Mouse (Mus musculus) C2C12 (cell line): Measurements from ENCODE around the gene Adipor2. TPM values are rescaled to one million over a fixed set of nuclear protein-coding genes. Genes with fewer than 3 reads are reported as not detected.

Experiments
- H3K27me3 ChIP-seq: one replicate; pipeline ENCODE4 v1.6.1; 2011; ENCODE audit not compliant: control insufficient read depth, insufficient read depth, insufficient read length
- H3K36me3 ChIP-seq: one replicate; pipeline ENCODE4 v1.6.1; 2011; ENCODE audit not compliant: control insufficient read depth, insufficient read depth
- H3K4me3 ChIP-seq: one replicate; pipeline ENCODE4 v1.5.1; 2011; ENCODE audit warnings: mild to moderate bottlenecking, control low read depth; ENCODE audit not compliant: poor library complexity, insufficient read depth, severe bottlenecking
- H3K79me2 ChIP-seq: one replicate; pipeline ENCODE4 v1.6.1; 2011; ENCODE audit not compliant: control insufficient read depth, insufficient read depth
- H3K79me3 ChIP-seq: one replicate; pipeline ENCODE4 v1.6.1; 2011; ENCODE audit warnings: low read depth, control low read depth
- H3ac ChIP-seq: one replicate; pipeline ENCODE3; 2011; ENCODE audit warnings: low read depth; ENCODE audit not compliant: control insufficient read depth, insufficient read length
- CEBPB ChIP-seq: IDR thresholded peaks from one replicate; pipeline ENCODE4 v1.6.1; 2011; ENCODE audit warnings: low read depth, mild to moderate bottlenecking, control low read depth, moderate library complexity
- CTCF ChIP-seq: IDR thresholded peaks from one replicate; pipeline ENCODE4 v1.5.1; 2011; ENCODE audit not compliant: control insufficient read depth, insufficient read depth, insufficient read length
- FOSL1 ChIP-seq: IDR thresholded peaks from one replicate; pipeline ENCODE4 v1.8.0; 2011; ENCODE audit warnings: mild to moderate bottlenecking, low read length; ENCODE audit not compliant: poor library complexity, insufficient read depth, severe bottlenecking
- MAX ChIP-seq: IDR thresholded peaks from one replicate; pipeline ENCODE4 v1.6.1; 2011; ENCODE audit warnings: mild to moderate bottlenecking, control low read depth
- MYOD1 ChIP-seq: IDR thresholded peaks from one replicate; pipeline ENCODE4 v1.6.1; 2011; ENCODE audit warnings: low read depth; ENCODE audit not compliant: control insufficient read depth, insufficient read length
- MYOG ChIP-seq: IDR thresholded peaks from one replicate; pipeline ENCODE4 v1.6.1; 2011; ENCODE audit not compliant: control insufficient read depth, insufficient read length; ENCODE audit errors: extremely low read depth
- USF1 ChIP-seq: IDR thresholded peaks from one replicate; pipeline ENCODE4 v1.6.1; 2011; ENCODE audit warnings: low read depth, mild to moderate bottlenecking, control low read depth, moderate library complexity
- polyA plus RNA-seq: library from polyadenylated mRNA; unstranded; fragments of >200 nt; fragmentation: generic; extraction: Trizol; gene quantifications from one replicate; pipeline ENCODE4 v1.2.1, GENCODE M21; 2012; ENCODE audit warnings: missing spikeins

Gene Adipor2
- polyA plus RNA-seq, 1 experiment = 28.0 TPM

DNA sequence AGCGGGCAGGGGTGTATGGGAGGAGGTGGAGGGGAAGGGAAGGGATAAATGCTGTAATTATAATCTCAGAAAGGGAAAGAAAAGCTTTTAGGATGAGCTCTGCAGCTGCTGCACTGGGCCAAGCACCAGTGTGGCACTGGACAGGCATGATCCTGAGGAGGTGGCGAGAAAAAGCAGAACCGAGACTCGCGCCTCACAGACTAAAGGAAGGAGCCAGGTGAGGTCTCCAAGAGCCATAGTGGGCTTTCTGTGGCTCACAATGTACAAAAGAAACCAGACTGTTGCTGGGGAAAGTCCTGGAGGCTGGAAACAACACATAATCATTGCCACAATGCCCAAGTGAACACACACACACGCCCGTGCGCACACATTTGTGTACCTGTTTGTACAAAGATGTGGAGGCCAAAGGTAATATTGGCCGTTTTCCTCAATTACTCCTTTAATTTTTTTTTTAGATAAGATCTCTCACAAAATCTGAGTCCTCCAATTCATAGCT, 66.8 kb downstream of the Adipor2 start:
- Histone ChIP-seq H3ac (no peak overlapping the region), H3K4me3 (no peak overlapping the region), H3K36me3 (peaks cover 23% of the 10 kb centered on the region), H3K27me3 (peaks cover 8% of the 10 kb centered on the region), H3K79me2 (no peaks in the 10 kb centered on the region), H3K79me3 (no peaks in the 10 kb centered on the region)
- TF ChIP-seq USF1 (no peak), CTCF (no peak), MYOD1 (no peak), MYOG (no peak), MAX (no peak), CEBPB (no peak), FOSL1 (no peak)

DNA sequence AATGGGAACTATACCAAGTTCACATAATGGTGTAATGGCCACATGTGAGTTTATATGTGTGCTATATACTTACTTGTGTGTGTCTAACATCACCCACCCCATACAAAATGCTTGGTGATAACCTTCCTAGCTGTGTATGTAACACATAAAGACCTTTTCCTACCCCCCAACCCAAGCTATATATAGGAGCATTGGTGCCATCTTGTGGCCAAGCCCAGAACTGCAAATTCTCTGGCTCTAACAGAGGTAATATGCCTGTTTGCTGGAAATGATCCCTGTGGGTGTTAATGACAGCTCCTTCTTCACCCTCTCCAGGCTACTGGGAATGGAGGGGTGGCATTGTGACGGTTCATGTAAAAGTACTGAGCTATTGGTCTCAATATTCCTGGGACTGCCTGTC, 69.3 kb downstream of the Adipor2 start:
- H3K79me3 ChIP-seq = no peaks in the 10 kb centered on the region

DNA sequence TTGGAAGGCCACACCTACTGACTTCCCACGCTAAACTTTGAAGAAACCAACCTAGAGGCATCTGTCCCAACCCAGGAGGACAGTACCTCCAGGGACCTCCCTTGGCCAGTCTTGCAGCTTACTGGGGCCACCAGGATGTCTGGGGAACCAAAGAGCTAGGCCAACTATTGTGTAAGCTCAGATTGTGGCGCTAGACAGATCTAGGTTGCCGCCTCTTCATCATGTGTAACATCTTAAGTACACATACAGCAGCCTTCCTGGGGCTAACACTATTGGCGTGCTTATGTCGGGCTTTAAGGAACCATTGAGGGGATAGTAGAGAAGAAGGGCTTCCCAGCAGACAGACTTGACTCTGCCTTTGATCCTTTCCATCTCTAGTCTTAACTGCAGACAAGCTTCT, 69.7 kb downstream of the Adipor2 start:
- Histone ChIP-seq H3K4me3 (no peak overlapping the region), H3K79me3 (no peaks in the 10 kb centered on the region)
- no peak for TF ChIP-seq MYOD1
- TF ChIP-seq MYOG = no peak
- no peak for TF ChIP-seq CTCF
- no peak for TF ChIP-seq MAX
- TF ChIP-seq USF1 = no peak
- TF ChIP-seq CEBPB = no peak
- TF ChIP-seq FOSL1 = no peak

More for the DNA sequence above, 69.3 kb downstream of the Adipor2 start:
- Histone ChIP-seq H3K27me3 (peaks cover 8% of the 10 kb centered on the region), H3K79me2 (no peaks in the 10 kb centered on the region), H3K4me3 (no peak overlapping the region), H3ac (no peak overlapping the region), H3K36me3 (no peaks in the 10 kb centered on the region)
- TF ChIP-seq MYOD1 (no peak), USF1 (no peak), FOSL1 (no peak), MAX (no peak), MYOG (no peak), CTCF (no peak)

DNA sequence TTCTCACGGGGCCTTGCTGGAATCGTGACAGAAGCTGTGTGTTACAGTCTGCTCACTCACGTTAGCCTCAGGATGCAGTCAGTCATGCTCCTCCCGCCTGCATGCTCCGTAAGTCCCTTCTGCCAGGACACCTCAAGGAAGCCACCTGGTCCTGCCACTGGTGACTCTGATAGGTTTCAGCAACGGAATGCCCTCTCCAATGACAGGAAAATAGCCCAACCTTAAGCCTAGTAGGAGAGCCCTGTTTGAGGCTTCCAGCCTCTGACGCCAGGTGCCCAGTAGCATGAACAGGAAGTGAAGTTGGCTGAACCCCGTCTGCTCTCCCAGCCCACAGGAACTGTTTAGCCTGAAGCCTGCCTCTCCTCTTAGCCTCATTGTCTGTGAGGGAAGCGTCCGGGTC, 71.2 kb downstream of the Adipor2 start:
- Histone ChIP-seq H3K79me3 (no peaks in the 10 kb centered on the region), H3K36me3 (no peaks in the 10 kb centered on the region), H3K4me3 (no peak overlapping the region), H3K27me3 (peaks cover 8% of the 10 kb centered on the region), H3K79me2 (no peaks in the 10 kb centered on the region), H3ac (no peak overlapping the region)
- no peak for TF ChIP-seq CTCF
- no peak for TF ChIP-seq MYOG
- no peak for TF ChIP-seq MAX

More for the DNA sequence above, 69.7 kb downstream of the Adipor2 start:
- no peaks in the 10 kb centered on the region for H3K79me2 ChIP-seq
- H3K36me3 ChIP-seq = no peaks in the 10 kb centered on the region
- H3ac ChIP-seq = no peak overlapping the region
- H3K27me3 ChIP-seq = peaks cover 8% of the 10 kb centered on the region

DNA sequence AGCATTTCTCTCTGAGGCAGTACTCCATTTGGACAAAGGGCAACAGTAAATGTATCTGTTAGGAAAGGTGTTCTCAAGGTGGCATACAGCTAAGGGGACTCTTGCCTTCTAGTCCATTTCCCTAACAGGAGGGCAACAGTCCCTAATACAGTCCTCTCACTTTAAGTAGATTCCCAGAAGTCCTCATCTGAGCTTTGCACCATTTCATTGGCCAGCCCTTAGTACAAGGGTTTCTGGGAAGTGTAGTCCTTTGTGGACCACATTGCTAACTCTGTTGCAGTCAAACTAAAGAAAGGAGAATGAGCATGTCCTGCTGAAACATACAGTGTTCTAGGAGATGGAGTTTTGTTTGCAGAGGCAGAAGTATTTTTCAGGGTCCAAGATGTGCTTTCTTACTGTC, 76.1 kb downstream of the Adipor2 start:
- Histone ChIP-seq H3K4me3 (no peak overlapping the region), H3K36me3 (no peaks in the 10 kb centered on the region), H3ac (no peak overlapping the region), H3K79me3 (no peaks in the 10 kb centered on the region), H3K79me2 (no peaks in the 10 kb centered on the region), H3K27me3 (peaks cover 5% of the 10 kb centered on the region)
- TF ChIP-seq MYOD1 (no peak), USF1 (no peak), MYOG (no peak), FOSL1 (no peak), MAX (no peak)

DNA sequence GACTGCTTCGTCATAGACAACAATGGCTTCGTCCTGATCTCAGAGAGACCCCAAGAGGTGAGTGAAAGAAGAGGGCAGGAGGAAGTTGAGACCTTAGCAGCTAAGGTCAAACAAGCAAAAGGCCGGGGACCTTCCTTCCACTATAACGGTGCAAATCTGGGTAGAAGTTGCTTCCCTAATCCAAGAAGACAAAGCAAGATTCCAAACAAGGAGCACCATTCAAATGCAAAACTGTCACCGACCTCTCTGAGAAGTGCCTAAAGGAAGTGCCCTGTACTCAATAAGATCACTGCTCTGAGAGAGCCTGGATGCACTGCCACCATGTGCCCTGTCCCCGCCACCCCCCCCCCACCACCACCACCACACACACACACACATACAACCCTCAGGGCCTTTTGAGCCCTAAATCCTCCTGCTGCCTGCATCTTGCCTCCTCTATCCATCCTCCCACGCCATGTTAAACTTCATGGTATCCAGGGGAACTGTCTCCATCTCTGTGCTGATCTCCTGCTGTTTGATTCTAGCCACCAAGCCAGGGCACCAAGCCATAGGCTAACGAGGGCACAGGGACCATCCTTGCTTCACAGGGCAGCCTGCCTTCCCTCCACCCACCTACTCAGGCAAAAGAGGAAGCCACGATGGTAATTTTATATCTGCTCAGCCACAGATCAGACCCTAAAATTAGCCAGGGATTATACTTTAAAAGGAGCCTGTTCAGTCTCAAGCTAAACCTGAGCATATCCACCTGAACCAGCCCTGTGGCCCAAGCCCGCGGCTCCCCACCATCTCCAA, 79.2 kb downstream of the Adipor2 start:
- Histone ChIP-seq H3K79me3 (no peaks in the 10 kb centered on the region), H3ac (no peak overlapping the region), H3K4me3 (no peak overlapping the region), H3K79me2 (no peaks in the 10 kb centered on the region), H3K36me3 (no peaks in the 10 kb centered on the region), H3K27me3 (peaks cover 13% of the 10 kb centered on the region)
- no peak for TF ChIP-seq USF1
- TF ChIP-seq CTCF = no peak
- no peak for TF ChIP-seq MYOG
- no peak for TF ChIP-seq FOSL1
- no peak for TF ChIP-seq MYOD1
